Mouse (Mus musculus): ENCODE results near the gene Mettl22. TPM values are rescaled to one million over a fixed set of nuclear protein-coding genes. Genes with fewer than 3 reads are reported as not detected.

Mettl22 gene
- total RNA-seq, 2 experiments from 2014 or later, result 11.5 to 23.8 TPM

Other genes with a start within 250 kb of the Mettl22 start
- not detected in 2 replicates for gene Tmem114, start 45.7 kb upstream of the Mettl22 start, total RNA-seq (2014; fragmentation: Nextera tagmentation)
- not detected in 2 replicates for gene Tmem114, start 45.7 kb upstream of the Mettl22 start, total RNA-seq (2017)
- not detected in 2 replicates for gene Abat, start 42.6 kb downstream of the Mettl22 start, total RNA-seq (2014; fragmentation: Nextera tagmentation)
- gene Abat, start 42.6 kb downstream of the Mettl22 start, total RNA-seq (2017), result not detected in 2 replicates
- 59.0 and 70.4 TPM in 2 replicates for gene Pmm2, start 166.9 kb downstream of the Mettl22 start, total RNA-seq (2014; fragmentation: Nextera tagmentation)
- 45.5 and 59.1 TPM in 2 replicates for gene Pmm2, start 166.9 kb downstream of the Mettl22 start, total RNA-seq (2017)
- gene Tmem186, start 166.9 kb downstream of the Mettl22 start, total RNA-seq (2014; fragmentation: Nextera tagmentation), result 9.1 and 10.4 TPM in 2 replicates
- gene Tmem186, start 166.9 kb downstream of the Mettl22 start, total RNA-seq (2017), result 13.9 and 21.9 TPM in 2 replicates
- 4.0 and 9.1 TPM in 2 replicates for gene Carhsp1, start 201.4 kb downstream of the Mettl22 start, total RNA-seq (2014; fragmentation: Nextera tagmentation)
- 3.9 and 6.2 TPM in 2 replicates for gene Carhsp1, start 201.4 kb downstream of the Mettl22 start, total RNA-seq (2017)
- gene Gm5767, start 210.0 kb downstream of the Mettl22 start, total RNA-seq (2014; fragmentation: Nextera tagmentation), result not detected in 2 replicates
- not detected in 2 replicates for gene Gm5767, start 210.0 kb downstream of the Mettl22 start, total RNA-seq (2017)